Mouse (Mus musculus) cerebellum, adult 2 months (tissue): ENCODE results near the gene Ocln.
A peak's percentile ranks its signal among the peaks of the same experiment; 100 is the strongest.
"Not testable (repeated sequence)": the region's sequence is repeated elsewhere in the genome, so short reads cannot be mapped to it uniquely, and the experiment has no call there.

Experiments
- CTCF ChIP-seq: fragments of 200-500 bp; IDR thresholded peaks from 2 replicates; pipeline ENCODE4 v1.5.1; 2011; ENCODE audit warnings: low read depth, mild to moderate bottlenecking, control low read depth, low read length, moderate library complexity, borderline replicate concordance; ENCODE audit not compliant: insufficient read depth
- POLR2A ChIP-seq: fragments of 200-500 bp; IDR thresholded peaks from 2 replicates; pipeline ENCODE4 v1.6.1; 2011; ENCODE audit warnings: low read length, control low read depth, borderline replicate concordance; ENCODE audit not compliant: insufficient read depth

DNA sequence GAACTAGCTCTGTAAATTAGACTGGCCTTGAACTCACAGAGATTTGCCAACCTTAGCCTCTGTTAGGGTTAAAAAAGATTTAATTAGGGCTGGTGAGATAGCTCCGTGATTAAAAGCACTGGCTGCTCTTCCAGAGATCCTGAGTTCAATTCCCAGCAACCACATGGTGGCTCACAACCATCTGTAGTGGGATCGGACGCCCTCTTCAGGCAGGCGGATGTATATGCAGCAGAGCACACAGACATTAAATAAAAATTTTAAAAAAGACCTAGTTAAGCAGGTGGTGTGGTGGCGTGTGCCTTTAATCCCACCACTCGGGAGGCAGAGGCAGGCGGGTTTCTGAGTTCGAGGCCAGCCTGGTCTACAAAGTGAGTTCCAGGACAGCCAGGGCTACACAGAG is 58.1 kb downstream of the Ocln start:
- 0 out of 2 replicates have a peak, but pooled peaks have one; percentile 10 for TF ChIP-seq CTCF
- TF ChIP-seq POLR2A = not testable (repeated sequence)
